Mouse (Mus musculus) adrenal gland, postnatal 25 days (tissue): ENCODE data around the gene Arl6ip1. TPM values are rescaled to one million over a fixed set of nuclear protein-coding genes. Genes with fewer than 3 reads are reported as not detected.
A peak's percentile ranks its signal among the peaks of the same experiment; 100 is the strongest.

Experiments
- DNase-seq: peaks from one replicate; pipeline ENCODE4 v3.0.0; 2021; ENCODE audit warnings: mixed read lengths
- total RNA-seq: library from RNA; stranded (reverse); gene quantifications from 2 replicates; pipeline ENCODE4 v1.2.3, GENCODE M21; 2021

The Arl6ip1 gene
- total RNA-seq, 1 experiment from 2014 or later: 176 TPM

- DNase-seq: no peak
Measured at GRCm38 (mm10) chr7:118116787-118117538, 12.5 kb downstream of the Arl6ip1 start.

GRCm38 (mm10) chr7:118115877-118116568 is 13.4 kb downstream of the Arl6ip1 start, which contains the start of gene Rps15a:
Rps15a (minus strand) TSS chr7:118116188.
- peak; percentile 90 for DNase-seq

- DNase-seq: no peak
Measured at GRCm38 (mm10) chr7:118115533-118115876, 14.0 kb downstream of the Arl6ip1 start.

GRCm38 (mm10) chr7:118113541-118114297 is 15.7 kb downstream of the Arl6ip1 start:
- DNase-seq: no peak

- no peak for DNase-seq
Measured at GRCm38 (mm10) chr7:118111128-118111527, 18.3 kb downstream of the Arl6ip1 start.

- DNase-seq: no peak
Measured at GRCm38 (mm10) chr7:118107671-118108070, 21.8 kb downstream of the Arl6ip1 start.

- no peak for DNase-seq
Measured at GRCm38 (mm10) chr7:118104458-118105052, 24.9 kb downstream of the Arl6ip1 start.

GRCm38 (mm10) chr7:118103462-118104379 is 25.7 kb downstream of the Arl6ip1 start:
- no peak for DNase-seq

- DNase-seq: no peak
Measured at GRCm38 (mm10) chr7:118102678-118103461, 26.6 kb downstream of the Arl6ip1 start.

GRCm38 (mm10) chr7:118102231-118102630 is 27.2 kb downstream of the Arl6ip1 start:
- DNase-seq: no peak

GRCm38 (mm10) chr7:118097615-118098014 is 31.8 kb downstream of the Arl6ip1 start:
- DNase-seq: no peak

GRCm38 (mm10) chr7:118079987-118080386 is 49.5 kb downstream of the Arl6ip1 start:
- DNase-seq: no peak

GRCm38 (mm10) chr7:118079097-118079496 is 50.4 kb downstream of the Arl6ip1 start:
- DNase-seq: no peak

Other genes starting within 250 kb of the Arl6ip1 start
- 707 and 804 TPM in 2 replicates for gene Rps15a, start 13.5 kb downstream of the Arl6ip1 start, total RNA-seq
- 52.8 and 55.6 TPM in 2 replicates for gene Smg1, start 114.0 kb upstream of the Arl6ip1 start, total RNA-seq